Mouse (Mus musculus) embryo, embryonic 11.5 days (tissue): ENCODE measurements around the gene Mcf2l.

ENCODE experiments used
- DNase-seq: peaks from one replicate; pipeline ENCODE4 v3.0.0-alpha.2; 2012; ENCODE audit warnings: low read depth, low spot score

The Mcf2l gene

GRCm38 (mm10) chr8:12874194-12874791 lies 687 bp downstream of the Mcf2l start:
- DNase-seq, result no peak

- no peak for DNase-seq
Observed at GRCm38 (mm10) chr8:12874971-12875370, 1.4 kb downstream of the Mcf2l start.

- no peak for DNase-seq
Observed at GRCm38 (mm10) chr8:12877126-12877525, 3.5 kb downstream of the Mcf2l start.

GRCm38 (mm10) chr8:12880163-12880562 lies 6.6 kb downstream of the Mcf2l start:
- no peak for DNase-seq

- no peak for DNase-seq
Observed at GRCm38 (mm10) chr8:12883051-12884004, 9.7 kb downstream of the Mcf2l start.

- no peak for DNase-seq
Observed at GRCm38 (mm10) chr8:12887772-12888435, 14.3 kb downstream of the Mcf2l start.

GRCm38 (mm10) chr8:12889046-12889598 lies 15.5 kb downstream of the Mcf2l start:
- DNase-seq, result no peak

GRCm38 (mm10) chr8:12892882-12893446 lies 19.4 kb downstream of the Mcf2l start:
- no peak for DNase-seq

GRCm38 (mm10) chr8:12893797-12894578 lies 20.4 kb downstream of the Mcf2l start:
- no peak for DNase-seq

GRCm38 (mm10) chr8:12894783-12895534 lies 21.4 kb downstream of the Mcf2l start:
- DNase-seq, result no peak

- DNase-seq, result no peak
Observed at GRCm38 (mm10) chr8:12895535-12896150, 22.0 kb downstream of the Mcf2l start.

- DNase-seq, result peak; percentile 34
Observed at GRCm38 (mm10) chr8:12896494-12897373, 23.1 kb downstream of the Mcf2l start.

GRCm38 (mm10) chr8:12897815-12898214 lies 24.2 kb downstream of the Mcf2l start:
- DNase-seq, result no peak

- no peak for DNase-seq
Observed at GRCm38 (mm10) chr8:12903790-12904415, 30.3 kb downstream of the Mcf2l start.

GRCm38 (mm10) chr8:12905122-12905521 lies 31.5 kb downstream of the Mcf2l start:
- DNase-seq, result no peak

- DNase-seq, result no peak
Observed at GRCm38 (mm10) chr8:12905599-12906321, 32.2 kb downstream of the Mcf2l start.

GRCm38 (mm10) chr8:12906597-12906996 lies 33.0 kb downstream of the Mcf2l start:
- DNase-seq, result no peak

- DNase-seq, result no peak
Observed at GRCm38 (mm10) chr8:12907730-12908129, 34.1 kb downstream of the Mcf2l start.
